Mouse (Mus musculus): ENCODE measurements around the gene Gm43552.

The Gm43552 gene

GRCm38 (mm10) chr5:65438041-65438440 lies 54.6 kb downstream of the Gm43552 start:
- DNase-seq (ENCODE audit: extremely low read depth, low read depth): no peak

- peak; percentile 85 for DNase-seq (ENCODE audit: extremely low read depth, low read depth)
Observed at GRCm38 (mm10) chr5:65435806-65436561, 56.6 kb downstream of the Gm43552 start, which contains the start of gene Ugdh. TSS of gene Ugdh (minus strand) at chr5:65435949.

- peak; percentile 9 for DNase-seq (ENCODE audit: extremely low read depth, low read depth)
Observed at GRCm38 (mm10) chr5:65435363-65435805, 57.2 kb downstream of the Gm43552 start.

GRCm38 (mm10) chr5:65434471-65435362 lies 57.9 kb downstream of the Gm43552 start:
- peak; percentile 8 for DNase-seq (ENCODE audit: extremely low read depth, low read depth)

- no peak for DNase-seq (ENCODE audit: extremely low read depth, low read depth)
Observed at GRCm38 (mm10) chr5:65429441-65429840, 63.2 kb downstream of the Gm43552 start.

GRCm38 (mm10) chr5:65428321-65428720 lies 64.3 kb downstream of the Gm43552 start:
- no peak for DNase-seq (ENCODE audit: extremely low read depth, low read depth)

- no peak for DNase-seq (ENCODE audit: extremely low read depth, low read depth)
Observed at GRCm38 (mm10) chr5:65425251-65425650, 67.4 kb downstream of the Gm43552 start.

DNA sequence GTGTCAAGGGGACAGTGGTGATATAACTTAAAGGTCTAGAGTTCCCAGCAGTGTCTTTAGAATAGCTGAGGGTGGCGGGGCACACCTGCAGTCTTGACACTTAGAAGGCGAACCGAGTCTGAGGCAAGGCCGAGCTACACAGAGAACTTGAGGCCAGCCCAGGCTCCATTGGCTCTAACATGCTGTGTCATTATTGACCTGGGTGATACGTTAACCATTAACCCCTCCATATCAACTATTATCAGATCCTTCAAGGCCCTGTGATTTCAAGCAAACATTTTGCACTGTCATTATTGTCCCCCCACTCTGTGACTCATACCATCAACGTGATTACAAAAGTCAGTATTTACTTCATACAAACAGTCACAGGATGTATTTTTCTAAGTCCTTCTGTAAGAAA lies 68.4 kb downstream of the Gm43552 start:
- no peak for DNase-seq (ENCODE audit: extremely low read depth, low read depth)

DNA sequence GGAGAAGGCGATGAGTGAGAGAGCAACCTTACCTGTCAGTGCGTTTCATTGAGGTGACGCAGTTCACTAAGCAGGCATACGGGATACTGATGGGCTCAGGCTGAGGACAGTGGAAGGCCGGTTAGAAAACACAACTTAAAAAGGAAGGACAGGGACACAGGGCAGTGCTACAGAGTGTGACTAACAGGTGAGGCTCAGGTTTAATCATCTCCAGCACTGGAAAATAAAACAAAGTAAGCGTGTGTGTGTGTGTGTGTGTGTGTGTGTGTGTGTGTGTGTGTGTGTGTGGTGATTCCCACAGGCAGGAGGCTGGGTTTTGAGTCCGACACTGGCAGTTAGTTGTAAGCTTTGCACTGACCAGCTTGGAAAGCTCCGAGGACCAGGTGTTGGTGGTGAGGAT lies 69.8 kb downstream of the Gm43552 start:
- DNase-seq (ENCODE audit: extremely low read depth, low read depth): no peak

- DNase-seq (ENCODE audit: extremely low read depth, low read depth): no peak
Observed at GRCm38 (mm10) chr5:65420822-65421221, 71.8 kb downstream of the Gm43552 start.

DNA sequence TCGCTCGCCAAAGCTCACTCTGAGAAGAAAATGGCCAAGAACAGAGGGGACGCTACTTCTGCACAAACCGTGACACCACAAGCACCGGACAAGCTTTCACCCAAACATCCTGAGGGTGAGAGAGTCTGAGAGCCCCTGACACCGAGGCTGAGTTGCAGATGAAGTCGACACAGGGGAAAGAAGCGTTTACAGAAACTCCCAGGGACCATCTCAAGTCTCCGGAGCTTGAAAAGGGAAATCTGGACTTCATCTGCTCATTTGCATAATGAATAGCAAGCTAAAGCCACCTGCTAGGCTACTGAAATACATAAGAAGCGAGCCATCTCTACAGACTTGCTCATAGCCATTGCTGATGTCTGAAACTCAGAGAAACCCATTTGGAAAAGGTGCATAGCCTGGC lies 73.5 kb downstream of the Gm43552 start:
- DNase-seq (ENCODE audit: extremely low read depth, low read depth): no peak

DNA sequence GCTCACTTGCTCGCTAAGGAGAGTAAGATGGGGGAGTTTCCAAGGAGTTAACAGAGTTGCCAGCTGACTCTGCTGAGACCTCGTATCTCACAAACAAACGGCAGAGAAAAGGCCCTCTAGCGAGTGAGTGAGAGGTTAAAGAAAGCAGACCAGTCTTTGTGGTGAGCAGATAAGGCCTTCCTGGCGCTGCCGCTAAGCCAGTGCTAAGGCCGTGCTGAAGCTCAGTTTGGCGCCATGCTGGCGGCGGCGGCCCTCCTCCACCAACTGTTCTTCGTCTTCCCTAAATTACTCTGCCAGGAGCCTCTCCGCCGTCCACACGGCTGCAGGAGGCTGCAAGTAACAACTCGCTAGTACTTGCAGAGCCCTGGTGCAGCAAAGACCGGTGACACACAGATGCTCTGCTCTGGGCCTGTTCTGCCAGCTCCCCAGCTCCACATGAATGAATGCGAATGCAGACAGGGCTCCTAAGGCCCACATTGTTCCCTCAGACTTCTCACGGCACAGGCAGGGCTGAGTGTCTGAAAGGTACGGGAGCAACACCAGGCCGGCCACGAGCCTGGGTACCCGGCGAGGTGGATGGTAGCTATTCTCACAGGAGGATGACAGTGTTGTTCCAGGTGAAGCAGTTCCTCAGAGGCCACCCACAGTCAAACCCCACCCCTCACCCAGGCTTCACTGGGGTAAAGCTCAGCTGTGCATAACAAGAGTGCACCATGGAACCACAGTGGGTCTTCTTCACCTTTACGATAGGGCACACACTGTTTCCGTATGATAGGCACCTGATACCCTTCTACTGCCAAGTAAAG lies 76.8 kb downstream of the Gm43552 start:
- DNase-seq (ENCODE audit: extremely low read depth, low read depth): peak; percentile 72

GRCm38 (mm10) chr5:65407989-65408388 lies 84.6 kb downstream of the Gm43552 start:
- no peak for DNase-seq (ENCODE audit: extremely low read depth, low read depth)

GRCm38 (mm10) chr5:65401251-65401994 lies 91.2 kb downstream of the Gm43552 start:
- peak; percentile 62 for DNase-seq (ENCODE audit: extremely low read depth, low read depth)

DNA sequence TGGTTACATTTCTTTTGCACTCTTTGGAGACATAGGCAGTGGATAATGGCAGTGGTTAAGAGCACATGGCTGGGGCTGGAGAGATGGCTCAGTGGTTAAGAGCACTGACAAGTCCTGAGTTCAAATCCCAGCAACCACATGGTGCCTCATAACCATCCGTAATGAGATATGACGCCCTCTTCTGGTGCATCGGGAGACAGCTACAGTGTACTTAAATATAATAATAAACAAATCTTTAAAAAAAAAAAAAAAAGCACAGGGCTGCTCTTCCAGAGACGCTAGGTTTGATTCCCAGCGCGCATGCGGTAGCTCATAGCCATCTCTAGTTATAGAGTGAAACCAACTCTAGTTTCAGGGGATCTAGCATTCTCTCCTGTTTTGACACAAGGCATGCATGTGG lies 98.2 kb downstream of the Gm43552 start:
- no peak for DNase-seq (ENCODE audit: extremely low read depth, low read depth)

DNA sequence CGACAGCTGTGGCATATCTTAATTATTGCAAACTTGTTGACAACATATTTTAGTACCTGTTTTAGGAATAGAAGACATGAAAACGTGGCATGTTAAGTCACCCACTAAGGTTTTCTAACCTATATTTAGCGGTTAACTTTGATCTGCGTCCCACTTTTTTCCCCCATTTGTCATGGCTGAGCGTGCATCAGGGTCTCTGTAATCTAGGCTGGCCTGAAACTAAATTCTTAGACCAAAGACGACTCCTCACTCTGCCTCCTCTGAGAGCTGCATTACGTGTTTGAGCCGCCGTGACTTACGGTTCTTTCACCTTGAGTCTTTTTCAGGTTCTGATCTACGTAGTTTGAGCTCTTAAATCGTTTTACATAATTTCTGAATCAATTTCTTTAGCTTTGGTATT lies 100.9 kb downstream of the Gm43552 start:
- no peak for DNase-seq (ENCODE audit: extremely low read depth, low read depth)

- peak; percentile 94 for DNase-seq (ENCODE audit: extremely low read depth, low read depth)
Observed at GRCm38 (mm10) chr5:65390648-65391644, 101.7 kb downstream of the Gm43552 start, which contains the start of the genes Rpl9 and Lias. TSS of gene Rpl9 (minus strand) at chr5:65391444. TSS of gene Lias (plus strand) at chr5:65391497.

DNA sequence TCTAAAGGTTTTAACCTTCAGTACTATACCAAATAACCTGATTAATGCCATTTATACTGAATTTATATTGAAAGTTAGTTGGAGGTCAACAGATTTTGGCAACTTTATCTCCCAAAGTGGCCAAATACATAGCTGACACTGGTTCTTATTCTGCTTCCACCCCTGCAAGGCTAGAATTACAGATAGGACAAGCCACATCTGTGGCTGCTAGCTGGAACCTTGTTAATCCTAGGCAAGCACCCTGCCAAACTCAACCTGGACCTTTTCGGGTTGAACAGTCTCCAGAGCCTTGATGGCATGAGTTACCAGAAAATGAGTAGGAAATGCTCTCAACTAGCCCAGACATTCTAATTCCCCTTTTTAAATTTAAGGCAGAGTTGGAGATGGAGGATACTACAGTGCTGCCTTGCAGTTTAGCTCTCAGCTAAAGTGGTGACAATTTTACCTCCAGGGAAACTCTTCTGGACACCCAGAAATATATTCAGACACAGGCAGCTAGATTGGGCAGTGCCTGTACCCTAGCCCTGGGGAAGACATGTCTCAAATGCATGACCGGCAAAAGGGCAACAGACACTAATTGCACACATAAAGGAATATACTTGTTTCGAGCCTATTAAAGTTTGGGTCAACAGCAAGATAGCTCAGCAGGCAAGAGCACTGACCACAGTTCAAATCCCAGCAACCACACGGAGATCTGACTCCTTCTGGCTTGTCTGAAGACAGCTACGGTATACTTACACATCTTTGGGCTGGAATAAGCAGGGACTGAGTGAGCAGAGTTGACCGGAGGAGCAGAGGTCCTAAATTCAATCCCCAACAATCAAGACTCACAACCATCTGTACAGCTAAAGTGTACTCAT lies 105.4 kb downstream of the Gm43552 start:
- no peak for DNase-seq (ENCODE audit: extremely low read depth, low read depth)

All from MEL-GATA-1-ER (cell line).